Mouse (Mus musculus) heart, embryonic 14.5 days (tissue): Measurements from ENCODE around the gene Tmprss6. TPM values are rescaled to one million over a fixed set of nuclear protein-coding genes. Genes with fewer than 3 reads are reported as not detected.

Experiments used
- polyA plus RNA-seq: library from polyadenylated mRNA; unstranded; fragments of >200 nt; fragmentation: Nextera tagmentation; extraction: Ambion mirVana; gene quantifications from 2 replicates; pipeline ENCODE4 v1.2.1, GENCODE M21; 2014

Gene Tmprss6
- polyA plus RNA-seq, 1 experiment from 2014 or later: not detected

Other genes starting within 250 kb of the Tmprss6 start
- gene Ncf4, start 223.8 kb downstream of the Tmprss6 start, polyA plus RNA-seq: 2.2 and 3.3 TPM in 2 replicates
- gene Csf2rb2, start 162.9 kb downstream of the Tmprss6 start, polyA plus RNA-seq: 0.18 and 0.19 TPM in 2 replicates
- 0.99 and 1.00 TPM in 2 replicates for gene Csf2rb, start 142.9 kb downstream of the Tmprss6 start, polyA plus RNA-seq
- gene Tex33, start 72.7 kb downstream of the Tmprss6 start, polyA plus RNA-seq: not detected in 2 replicates
- 18.2 and 18.9 TPM in 2 replicates for gene Tst, start 62.7 kb downstream of the Tmprss6 start, polyA plus RNA-seq
- 1.9 and 2.2 TPM in 2 replicates for gene Mpst, start 62.2 kb downstream of the Tmprss6 start, polyA plus RNA-seq
- gene Kctd17, start 40.1 kb downstream of the Tmprss6 start, polyA plus RNA-seq: 21.2 and 22.0 TPM in 2 replicates
- 0.16 and 0.19 TPM in 2 replicates for gene Il2rb, start 26.6 kb upstream of the Tmprss6 start, polyA plus RNA-seq
- gene C1qtnf6, start 62.8 kb upstream of the Tmprss6 start, polyA plus RNA-seq: 38.4 and 41.1 TPM in 2 replicates
- gene Sstr3, start 76.1 kb upstream of the Tmprss6 start, polyA plus RNA-seq: not detected in 2 replicates
- gene Rac2, start 104.1 kb upstream of the Tmprss6 start, polyA plus RNA-seq: 8.1 and 10.0 TPM in 2 replicates
- 2.4 and 3.3 TPM in 2 replicates for gene Cyth4, start 128.4 kb upstream of the Tmprss6 start, polyA plus RNA-seq